Mouse (Mus musculus) olfactory bulb, adult 2 months (tissue): Measurements from ENCODE around the gene Atp7a. TPM values are rescaled to one million over a fixed set of nuclear protein-coding genes. Genes with fewer than 3 reads are reported as not detected.
A peak's percentile ranks its signal among the peaks of the same experiment; 100 is the strongest.

Experiments
- H3K27ac ChIP-seq: fragments of 200-500 bp; 2 replicates; pipeline ENCODE4 v1.5.1; 2012; ENCODE audit warnings: low read depth, low read length; ENCODE audit not compliant: insufficient read depth
- H3K4me1 ChIP-seq: fragments of 200-500 bp; 2 replicates; pipeline ENCODE4 v1.6.1; 2012; ENCODE audit warnings: low read length; ENCODE audit not compliant: control insufficient read depth, insufficient read depth
- H3K4me3 ChIP-seq: fragments of 200-500 bp; 2 replicates; pipeline ENCODE4 v1.5.1; 2012; ENCODE audit warnings: mild to moderate bottlenecking, low read depth, low read length, moderate library complexity; ENCODE audit not compliant: insufficient read depth
- CTCF ChIP-seq: fragments of 200-500 bp; IDR thresholded peaks from 2 replicates; pipeline ENCODE4 v1.5.1; 2012; ENCODE audit warnings: low read depth, mild to moderate bottlenecking, low read length, moderate library complexity; ENCODE audit not compliant: insufficient read depth
- POLR2A ChIP-seq: fragments of 200-500 bp; IDR thresholded peaks from 2 replicates; pipeline ENCODE4 v1.6.1; 2012; ENCODE audit warnings: mild to moderate bottlenecking, low read depth, low read length, moderate library complexity; ENCODE audit not compliant: insufficient read depth
- WGBS: fragments of 180-500 bp; shearing (Covaris S2); methylation state at CpG from one replicate; pipeline ENCODE4 v1.1.7; 2018; 5-methylcytosine and 5-hydroxymethylcytosine counted together
- polyA plus RNA-seq: library from polyadenylated mRNA; stranded (reverse); fragments of >200 nt; gene quantifications from 2 replicates; pipeline ENCODE4 v1.2.4, GENCODE M21; 2012; ENCODE audit warnings: low replicate concordance; ENCODE audit not compliant: missing spikeins, insufficient read depth, insufficient read length

The Atp7a gene
- polyA plus RNA-seq, 1 experiment: not detected

DNA sequence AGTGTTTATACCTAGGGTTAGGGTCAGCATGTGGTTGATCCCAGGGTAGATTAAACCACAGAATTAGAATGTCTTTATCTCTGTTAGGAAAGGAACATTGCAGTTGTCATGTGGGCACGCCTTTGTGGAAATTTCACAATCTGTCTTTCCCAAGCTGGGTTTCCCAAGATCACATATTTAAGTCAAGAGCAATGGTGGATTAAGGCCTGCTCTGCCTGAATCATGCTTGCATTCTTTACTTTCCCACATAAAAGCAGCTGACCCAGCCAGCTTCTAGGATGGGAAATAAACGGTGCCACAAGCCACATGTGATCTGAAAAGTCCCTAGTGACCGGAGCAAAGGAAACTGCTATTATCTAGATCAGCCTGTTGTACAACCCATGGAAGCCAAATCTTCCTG, 122.4 kb downstream of the Atp7a start:
- 79% methylated on average over 3 of the region's 3 CpGs for WGBS
- H3K4me3 ChIP-seq: no peak overlapping the region
- TF ChIP-seq POLR2A: no peak
- no peak for TF ChIP-seq CTCF
- H3K27ac ChIP-seq: no peak overlapping the region
- no peaks in the 10 kb centered on the region for H3K4me1 ChIP-seq

DNA sequence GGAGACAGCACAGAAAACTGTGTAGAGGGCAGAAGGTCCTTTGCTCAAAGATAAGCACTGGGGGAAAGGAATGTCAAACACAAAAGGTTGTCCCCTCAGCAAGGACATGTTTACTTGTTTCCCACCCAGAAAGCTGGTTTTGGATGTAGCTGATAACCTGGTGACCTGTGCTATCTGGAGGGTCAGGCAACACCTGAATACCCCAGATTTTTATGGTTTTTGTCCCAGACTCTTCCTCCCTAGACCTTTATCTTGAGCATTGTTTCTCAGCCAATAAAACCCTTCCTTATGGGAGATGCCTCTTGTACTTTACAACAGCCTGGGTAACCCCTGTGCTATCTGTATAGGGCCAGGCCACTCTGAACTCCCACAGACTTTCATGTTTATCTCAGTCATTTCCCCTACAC, 127.1 kb downstream of the Atp7a start:
- TF ChIP-seq POLR2A (no peak), CTCF (no peak)
- no peaks in the 10 kb centered on the region for H3K4me1 ChIP-seq
- no peak overlapping the region for H3K27ac ChIP-seq
- no peak overlapping the region for H3K4me3 ChIP-seq

DNA sequence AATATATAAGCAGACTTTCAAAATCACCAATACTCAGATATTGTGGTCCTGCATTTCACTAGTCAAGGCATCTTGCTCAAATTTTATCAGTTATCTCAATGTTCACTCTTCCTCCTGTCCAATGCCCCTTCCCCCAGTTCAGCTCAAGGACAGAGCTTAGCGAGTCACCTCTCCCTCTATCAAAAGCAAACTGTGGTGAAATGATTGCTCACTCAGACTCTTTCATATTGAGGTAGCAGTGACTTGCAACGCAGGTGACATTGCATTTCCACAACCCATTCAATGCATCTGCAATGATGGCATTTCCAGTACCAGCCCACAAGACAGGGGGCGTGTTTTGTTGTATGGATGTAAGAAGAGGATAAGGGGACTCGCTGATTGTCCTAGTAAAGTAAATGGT, 128.8 kb downstream of the Atp7a start:
- WGBS: 86% methylated on average over 4 of the region's 4 CpGs
- H3K27ac ChIP-seq: no peak overlapping the region
- no peaks in the 10 kb centered on the region for H3K4me1 ChIP-seq
- H3K4me3 ChIP-seq: no peak overlapping the region
- no peak for TF ChIP-seq POLR2A
- TF ChIP-seq CTCF: no peak

DNA sequence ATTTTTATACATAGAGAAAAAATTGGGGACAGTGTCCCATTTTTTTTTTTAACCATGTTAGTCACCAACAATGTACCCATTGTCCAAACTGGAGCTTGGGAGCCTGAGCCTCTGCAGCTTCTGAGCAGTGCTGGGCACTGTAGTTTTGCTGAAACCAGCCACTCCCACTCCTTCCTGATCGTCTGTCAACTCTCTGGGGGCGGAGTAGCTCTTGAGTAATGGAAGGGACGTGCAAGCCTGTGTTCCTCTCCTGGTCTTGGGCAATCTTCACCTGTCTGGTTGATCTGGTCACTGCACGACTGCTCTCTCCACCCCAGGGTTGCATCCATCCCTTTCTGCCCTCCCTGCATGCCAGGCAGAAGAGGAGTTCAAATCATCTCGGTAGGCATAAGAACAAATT, 136.9 kb downstream of the Atp7a start:
- 64% methylated on average over 5 of the region's 5 CpGs for WGBS
- Histone ChIP-seq H3K4me1 (no peaks in the 10 kb centered on the region), H3K4me3 (no peak overlapping the region), H3K27ac (no peak overlapping the region)
- TF ChIP-seq CTCF (no peak), POLR2A (no peak)

DNA sequence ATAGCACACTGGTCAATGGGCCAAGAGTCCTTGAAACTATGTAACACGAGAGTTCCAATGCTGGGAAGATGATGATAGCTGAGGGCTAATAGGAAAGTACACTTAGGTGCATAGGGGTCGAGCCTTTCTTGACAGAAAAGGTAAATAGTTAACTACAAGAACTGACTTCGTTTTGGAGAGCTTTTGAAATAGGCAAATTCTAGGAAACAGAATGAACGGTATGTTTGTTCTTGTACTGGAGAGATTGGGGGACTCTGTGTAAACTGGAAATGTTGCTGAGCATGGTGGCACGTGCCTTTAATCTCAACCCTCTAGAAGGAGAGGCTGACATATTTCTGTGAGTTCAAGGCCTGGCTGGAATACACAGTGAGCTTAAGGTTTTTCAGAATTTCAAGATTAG, 137.5 kb downstream of the Atp7a start:
- Histone ChIP-seq H3K4me1 (no peaks in the 10 kb centered on the region), H3K27ac (no peak overlapping the region), H3K4me3 (no peak overlapping the region)
- WGBS: 78% methylated on average over 5 of the region's 5 CpGs
- TF ChIP-seq CTCF: no peak
- TF ChIP-seq POLR2A: no peak

DNA sequence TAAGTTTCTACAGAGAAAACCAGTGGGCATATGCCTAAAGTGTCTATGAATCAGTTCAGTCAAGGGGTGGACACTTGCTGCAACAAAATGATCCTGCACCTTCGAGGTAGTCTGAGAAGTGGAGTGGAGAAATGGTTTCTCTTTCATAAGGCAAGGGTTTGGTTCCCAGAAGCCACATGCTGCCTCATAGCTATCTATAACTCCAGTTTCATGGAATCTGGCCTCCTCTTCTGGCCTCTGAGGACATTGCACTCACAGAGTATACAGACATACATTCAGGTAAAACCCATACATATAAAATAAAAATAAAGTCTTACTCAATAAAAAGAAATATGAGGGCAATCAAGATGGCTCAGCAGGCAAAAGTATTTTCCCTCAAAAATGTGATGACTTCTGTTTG, 138.0 kb downstream of the Atp7a start:
- Histone ChIP-seq H3K4me3 (no peak overlapping the region), H3K4me1 (no peaks in the 10 kb centered on the region), H3K27ac (no peak overlapping the region)
- WGBS: 79% methylated on average over 1 of the region's 1 CpGs
- TF ChIP-seq CTCF (no peak), POLR2A (no peak)

DNA sequence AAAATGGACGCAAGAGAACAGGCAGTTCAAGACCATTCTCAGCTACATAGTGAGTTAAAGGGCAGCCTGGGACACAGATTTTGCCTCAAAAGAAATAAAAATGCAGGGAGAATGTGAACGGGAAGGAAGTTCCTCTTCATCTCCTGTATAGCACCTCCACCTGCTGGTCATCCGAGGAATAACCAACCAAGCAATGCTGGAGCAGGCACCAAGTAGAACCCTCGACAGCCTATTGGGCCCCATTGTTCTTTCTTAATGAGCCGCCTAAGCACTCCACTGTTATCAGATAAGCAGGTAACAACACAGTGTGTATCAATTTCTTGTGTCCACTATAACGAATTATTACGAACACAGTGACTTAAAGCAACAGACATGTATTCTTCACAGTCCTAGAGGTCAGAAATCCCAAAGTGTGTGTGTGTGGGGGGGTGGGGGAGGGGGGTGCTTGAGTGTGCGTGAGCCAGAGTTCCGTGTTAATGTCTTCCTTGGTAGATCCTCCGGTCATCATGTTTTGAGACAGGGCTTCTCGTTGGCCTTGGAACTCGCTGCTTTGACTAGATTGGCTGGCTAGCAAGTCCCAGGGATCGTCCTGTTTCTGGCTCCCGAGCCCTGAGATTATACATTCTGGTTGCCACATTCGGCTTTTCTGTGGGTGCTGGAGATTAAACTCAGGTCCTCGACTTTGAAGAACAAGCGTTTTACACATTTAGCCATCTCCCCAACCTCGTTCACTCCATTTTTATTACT, 144.2 kb downstream of the Atp7a start:
- TF ChIP-seq CTCF: no peak
- TF ChIP-seq POLR2A: no peak
- Histone ChIP-seq H3K4me1 (no peaks in the 10 kb centered on the region), H3K27ac (no peak overlapping the region), H3K4me3 (peak overlapping the region; percentile 29; the same call in 1 of the 2 replicates)
- WGBS: 23% methylated on average over 18 of the region's 18 CpGs

DNA sequence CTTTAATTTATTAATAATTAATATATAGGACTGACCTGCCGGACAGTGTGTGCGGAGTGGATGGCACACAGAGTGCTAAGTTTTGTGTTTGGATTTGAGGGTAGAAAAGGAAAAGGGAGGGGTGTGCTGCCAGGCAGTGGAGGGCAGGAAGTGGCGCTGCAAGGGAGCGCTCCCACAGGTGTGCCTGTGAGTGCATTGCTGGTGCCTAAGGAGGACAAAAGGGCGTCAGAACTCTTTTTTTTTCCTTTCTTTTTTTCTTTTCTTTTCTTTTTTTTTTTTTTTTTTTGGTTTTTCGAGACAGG, 144.7 kb downstream of the Atp7a start:
- H3K4me3 ChIP-seq: no peak overlapping the region
- TF ChIP-seq CTCF (no peak), POLR2A (no peak)
- H3K4me1 ChIP-seq: no peaks in the 10 kb centered on the region
- H3K27ac ChIP-seq: no peak overlapping the region
- 62% methylated on average over 6 of the region's 6 CpGs for WGBS

Other genes starting within 250 kb of the Atp7a start
- 338 and 824 TPM in 2 replicates for gene Atrx, start 97.9 kb upstream of the Atp7a start, polyA plus RNA-seq
- gene Magt1, start 15.4 kb upstream of the Atp7a start, polyA plus RNA-seq: not detected in 2 replicates
- not detected in 2 replicates for gene Cox7b, start 11.6 kb upstream of the Atp7a start, polyA plus RNA-seq
- gene Tlr13, start 115.9 kb downstream of the Atp7a start, polyA plus RNA-seq: not detected in 2 replicates
- gene Pgk1, start 159.8 kb downstream of the Atp7a start, polyA plus RNA-seq: 254 TPM in 1 of 2 replicates, not detected in the other
- not detected in 2 replicates for gene Taf9b, start 193.9 kb downstream of the Atp7a start, polyA plus RNA-seq
- gene Fnd3c2, start 228.1 kb downstream of the Atp7a start, polyA plus RNA-seq: not detected in 2 replicates